Mouse (Mus musculus) heart, adult 2 months (tissue): Measurements from ENCODE around the gene Pknox1. TPM values are rescaled to one million over a fixed set of nuclear protein-coding genes. Genes with fewer than 3 reads are reported as not detected.
"Not testable (repeated sequence)": the region's sequence is repeated elsewhere in the genome, so short reads cannot be mapped to it uniquely, and the experiment has no call there.

Experiments used
- DNase-seq, 2 experiments: peaks; one replicate each; pipeline ENCODE4 v3.0.0; 2021
- H3K27ac ChIP-seq: fragments of 200-600 bp; 2 replicates; pipeline ENCODE4 v1.8.1; 2022
- H3K27me3 ChIP-seq: fragments of 200-500 bp; 2 replicates; pipeline ENCODE4 v1.6.1; 2012; ENCODE audit warnings: mild to moderate bottlenecking, low read length, inconsistent platforms, mixed read lengths; ENCODE audit not compliant: control insufficient read depth, insufficient read depth
- H3K36me3 ChIP-seq: fragments of 200-500 bp; 2 replicates; pipeline ENCODE4 v1.6.1; 2012; ENCODE audit warnings: low read length, inconsistent platforms; ENCODE audit not compliant: control insufficient read depth, insufficient read depth
- H3K4me1 ChIP-seq: fragments of 200-500 bp; 2 replicates; pipeline ENCODE4 v1.6.1; 2011; ENCODE audit warnings: low read length; ENCODE audit not compliant: control insufficient read depth, insufficient read depth
- H3K4me3 ChIP-seq: fragments of 200-600 bp; 2 replicates; pipeline ENCODE4 v1.8.1; 2022
- H3K79me2 ChIP-seq: fragments of 200-500 bp; replicated peaks from 2 replicates; pipeline ENCODE4 v1.6.1; 2012; ENCODE audit warnings: mild to moderate bottlenecking, inconsistent platforms, low read length, moderate library complexity, mixed read lengths; ENCODE audit not compliant: control insufficient read depth, insufficient read depth
- H3K9ac ChIP-seq: fragments of 200-500 bp; 2 replicates; pipeline ENCODE4 v1.6.1; 2012; ENCODE audit warnings: low read depth, mild to moderate bottlenecking, control low read depth, inconsistent platforms, low read length, mixed read lengths
- CTCF ChIP-seq: fragments of 200-600 bp; IDR thresholded peaks from 2 replicates; pipeline ENCODE4 v1.8.1; 2022; ENCODE audit warnings: antibody characterized with exemption, mild to moderate bottlenecking, moderate library complexity
- EP300 ChIP-seq: fragments of 200-500 bp; IDR thresholded peaks from 2 replicates; pipeline ENCODE4 v1.6.1; 2011; ENCODE audit warnings: low read depth, low read length, control low read depth; ENCODE audit not compliant: insufficient read depth
- POLR2A ChIP-seq: fragments of 200-500 bp; IDR thresholded peaks from 2 replicates; pipeline ENCODE4 v1.6.1; 2011; ENCODE audit warnings: mild to moderate bottlenecking, low read depth, low read length, control low read depth; ENCODE audit not compliant: insufficient read depth
- WGBS: fragments of 180-500 bp; shearing (Covaris S2); methylation state at CpG from one replicate; pipeline ENCODE4 v1.1.7; 2018; 5-methylcytosine and 5-hydroxymethylcytosine counted together
- intact Hi-C: fragments of 180-260 bp; cut with DNase I; formaldehyde crosslinking; loops from one replicate; pipeline ENCODE4 v1.15.1; 2025
- polyA plus RNA-seq: library from polyadenylated mRNA; depleted of rRNA; stranded (reverse); fragments of >200 nt; gene quantifications from 2 replicates; pipeline ENCODE4 v1.2.3, GENCODE M21; 2012
- total RNA-seq, 2 experiments: library from RNA; stranded (reverse); gene quantifications; 2 replicates each; pipeline ENCODE4 v1.2.3; 2021

Pknox1 gene
- total and polyA plus RNA-seq, 3 experiments, result 6.8 to 13.1 (median 9.3) TPM

DNA sequence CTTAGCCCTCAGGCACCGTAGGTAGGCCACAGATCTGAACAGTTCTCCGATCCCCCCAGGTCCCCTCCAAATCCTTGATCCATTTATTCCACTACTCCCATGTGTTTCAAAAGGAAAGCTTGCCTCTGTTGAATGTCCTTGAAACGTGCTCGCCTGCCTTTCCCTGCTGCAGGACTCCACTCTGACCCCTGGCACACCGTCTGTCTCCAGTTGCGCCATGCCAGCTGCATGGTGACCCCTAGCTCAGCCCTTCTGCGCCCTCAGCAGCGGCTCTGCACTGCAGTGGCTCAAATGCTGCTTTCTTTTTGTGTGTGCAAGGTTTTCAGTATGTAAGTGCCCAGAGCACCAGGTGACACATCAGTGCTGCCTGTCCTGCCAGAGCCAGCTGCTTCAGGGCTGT, 34.1 kb downstream of the Pknox1 start:
- H3K36me3 ChIP-seq, result no peaks in the 10 kb centered on the region
- no peak overlapping the region for H3K4me3 ChIP-seq
- H3K9ac ChIP-seq, result no peak overlapping the region
- DNase-seq, result no peak
- H3K27me3 ChIP-seq, result no peaks in the 10 kb centered on the region
- intact Hi-C loops, result no loop called here
- TF ChIP-seq CTCF, result no peak
- TF ChIP-seq EP300, result no peak
- no peak for TF ChIP-seq POLR2A
- WGBS, result 93% methylated on average over 8 of the region's 8 CpGs
- H3K79me2 ChIP-seq, result no peaks in the 10 kb centered on the region
- no peaks in the 10 kb centered on the region for H3K4me1 ChIP-seq
- no peak overlapping the region for H3K27ac ChIP-seq

DNA sequence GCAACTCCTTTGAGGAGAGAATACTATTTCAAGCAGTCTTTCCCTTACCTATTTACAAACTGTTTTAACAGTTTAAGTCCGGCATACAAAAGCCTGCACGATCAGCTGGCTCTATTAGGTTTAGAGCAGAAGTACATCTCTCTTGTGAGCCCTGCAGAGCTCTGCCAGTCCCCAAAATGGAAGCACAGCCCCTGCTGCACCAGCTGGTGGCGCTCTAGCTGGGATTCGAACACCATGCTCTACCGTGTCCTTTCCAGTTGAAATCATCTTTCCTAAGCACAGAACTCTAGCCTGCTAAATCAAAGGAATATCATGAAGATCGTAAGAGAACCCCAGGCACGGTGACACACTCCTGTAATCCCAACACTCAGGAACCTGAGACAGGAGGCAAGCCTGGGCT, 41.9 kb downstream of the Pknox1 start:
- no peak for DNase-seq
- H3K9ac ChIP-seq, result no peak overlapping the region
- H3K27ac ChIP-seq, result no peak overlapping the region
- no peaks in the 10 kb centered on the region for H3K27me3 ChIP-seq
- no peaks in the 10 kb centered on the region for H3K79me2 ChIP-seq
- TF ChIP-seq POLR2A, result no peak
- peak; percentile 42 for TF ChIP-seq CTCF
- intact Hi-C loops, result no loop called here
- WGBS, result 85% methylated on average over 7 of the region's 7 CpGs
- H3K4me3 ChIP-seq, result no peak overlapping the region
- H3K36me3 ChIP-seq, result no peaks in the 10 kb centered on the region
- no peaks in the 10 kb centered on the region for H3K4me1 ChIP-seq

DNA sequence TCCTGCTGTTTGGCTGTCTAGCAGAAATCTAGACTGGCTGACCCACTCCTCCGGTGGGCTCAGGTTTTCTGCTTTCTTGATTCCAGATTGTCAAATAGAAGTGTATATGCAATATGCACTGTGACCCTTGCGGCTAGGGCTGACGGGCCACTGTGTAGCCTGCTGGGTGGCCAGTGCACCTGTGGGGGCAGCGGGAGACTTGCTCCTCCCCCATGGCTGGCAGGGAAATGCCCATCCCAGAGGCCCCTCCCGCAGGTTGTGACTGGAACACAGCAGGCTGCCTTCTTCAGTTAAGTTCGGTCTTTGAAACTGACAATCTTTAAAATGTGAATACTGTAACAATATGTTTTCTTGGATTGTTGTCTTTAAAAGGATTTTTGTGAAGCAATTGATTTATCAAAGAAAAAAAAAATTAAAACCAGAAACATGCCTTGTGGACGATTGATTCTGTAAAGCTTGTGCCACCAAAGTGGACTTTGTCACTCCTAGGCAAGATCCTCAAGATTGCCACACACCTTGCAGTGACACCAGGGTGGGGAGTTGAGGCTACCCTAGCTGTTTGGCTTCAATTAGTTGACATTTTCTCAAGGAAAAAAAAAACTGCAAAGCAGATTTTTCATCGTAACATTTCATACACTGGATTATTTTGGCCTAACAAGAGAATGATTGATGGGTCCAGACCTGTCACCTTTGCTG, 42.9 kb downstream of the Pknox1 start:
- Histone ChIP-seq H3K4me3 (no peak overlapping the region), H3K9ac (no peak overlapping the region), H3K4me1 (no peaks in the 10 kb centered on the region), H3K27me3 (no peaks in the 10 kb centered on the region), H3K36me3 (no peaks in the 10 kb centered on the region), H3K79me2 (no peaks in the 10 kb centered on the region), H3K27ac (no peak overlapping the region)
- intact Hi-C loops, result no loop called here
- DNase-seq, result no peak
- TF ChIP-seq CTCF, result no peak
- no peak for TF ChIP-seq POLR2A
- no peak for TF ChIP-seq EP300
- WGBS, result 93% methylated on average over 8 of the region's 8 CpGs

- H3K27ac ChIP-seq, H3K4me3 ChIP-seq, H3K9ac ChIP-seq, H3K4me1 ChIP-seq, H3K27me3 ChIP-seq, H3K79me2 ChIP-seq, intact Hi-C loops, DNase-seq, H3K36me3 ChIP-seq: not testable (repeated sequence)
- WGBS, result 91% methylated on average over 3 of the region's 3 CpGs
Measured at GRCm38 (mm10) chr17:31609173-31609572, 44.6 kb downstream of the Pknox1 start.

DNA sequence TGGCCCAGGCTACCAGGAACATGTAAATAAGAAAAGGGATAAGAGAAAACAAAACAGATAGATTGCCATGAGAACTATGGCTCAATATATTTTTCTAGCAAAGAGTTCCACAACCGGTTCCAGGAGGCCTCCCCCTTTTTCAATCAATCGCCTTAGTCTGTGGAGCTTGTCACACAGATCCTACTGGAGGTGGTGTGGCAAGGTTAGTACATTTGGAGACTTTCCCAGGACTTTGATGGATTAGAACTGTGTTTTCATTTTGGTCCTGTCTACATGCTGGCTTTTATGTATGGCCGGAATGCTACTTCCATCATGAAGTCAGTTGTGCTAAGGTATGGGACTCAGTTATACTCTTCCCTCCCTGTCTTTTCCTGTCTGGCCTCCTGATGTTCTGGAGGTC, 45.4 kb downstream of the Pknox1 start:
- Histone ChIP-seq H3K79me2 (no peaks in the 10 kb centered on the region), H3K27ac (no peak overlapping the region), H3K36me3 (no peaks in the 10 kb centered on the region), H3K9ac (no peak overlapping the region), H3K4me3 (no peak overlapping the region), H3K4me1 (no peaks in the 10 kb centered on the region), H3K27me3 (no peaks in the 10 kb centered on the region)
- TF ChIP-seq EP300 (no peak), CTCF (no peak), POLR2A (no peak)
- no peak for DNase-seq
- intact Hi-C loops, result no loop called here
- 82% methylated on average over 3 of the region's 3 CpGs for WGBS

GRCm38 (mm10) chr17:31613086-31613755, 48.7 kb downstream of the Pknox1 start:
- WGBS, result 42% methylated on average over 4 of the region's 4 CpGs
- no peaks in the 10 kb centered on the region for H3K79me2 ChIP-seq
- no peaks in the 10 kb centered on the region for H3K4me1 ChIP-seq
- TF ChIP-seq CTCF, result no peak
- no peak for TF ChIP-seq POLR2A
- no peak for TF ChIP-seq EP300
- H3K9ac ChIP-seq, result no peak overlapping the region
- no peaks in the 10 kb centered on the region for H3K36me3 ChIP-seq
- no peak overlapping the region for H3K4me3 ChIP-seq
- DNase-seq, result peak; percentile 44 to 73
- peak overlapping the region; percentile 41; the same call in 1 of the 2 replicates for H3K27ac ChIP-seq
- intact Hi-C loops, result no loop called here
- no peaks in the 10 kb centered on the region for H3K27me3 ChIP-seq
